Mouse (Mus musculus): ENCODE data around the gene AW011738.
A peak's percentile ranks its signal among the peaks of the same experiment; 100 is the strongest.

AW011738 gene

DNA sequence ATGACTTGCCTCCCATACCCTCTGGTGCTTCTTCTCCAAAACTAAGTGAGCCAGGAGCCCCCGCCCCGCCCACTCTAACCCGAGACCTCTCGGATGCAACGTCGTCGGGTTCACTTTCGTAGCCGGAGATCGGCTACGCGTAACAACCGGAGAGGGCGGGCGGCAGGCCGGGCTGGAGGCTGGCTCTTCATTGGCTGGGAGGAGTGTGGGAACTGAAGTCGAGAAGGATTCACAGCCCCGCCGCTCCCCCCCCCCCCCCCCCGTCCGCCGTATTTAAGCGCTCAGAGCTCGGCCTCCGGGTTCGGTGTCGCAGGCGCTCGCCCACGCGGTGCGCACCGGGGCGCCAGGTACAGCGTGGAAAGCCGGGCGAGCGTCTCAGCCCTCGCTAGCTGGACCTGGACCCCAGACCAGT is at the start of gene AW011738:
AW011738 (plus strand) TSS at position 304 of the 412 bp plus-strand sequence.
- no peak for DNase-seq (ENCODE audit: low spot score)

DNA sequence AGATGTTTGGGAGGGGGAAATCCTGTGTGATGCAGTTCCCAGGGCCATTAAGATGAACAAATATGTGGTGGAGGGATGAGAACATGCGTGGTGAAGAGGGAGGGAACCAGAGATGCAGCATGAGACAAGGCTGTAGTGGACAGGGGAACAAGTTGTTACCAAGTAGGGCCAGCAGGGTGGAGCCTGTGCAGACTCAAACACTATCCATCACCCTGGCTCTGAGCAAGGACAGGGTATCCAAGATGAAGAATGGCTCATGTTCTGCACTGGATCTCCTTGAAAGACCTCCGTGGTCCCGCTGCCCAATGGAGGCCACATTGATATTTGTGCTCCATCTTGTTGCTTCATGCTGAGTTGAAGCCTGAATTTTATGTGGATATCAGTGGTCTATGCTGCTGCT is 48.3 kb upstream of the AW011738 start:
- DNase-seq (ENCODE audit: low spot score): no peak

DNA sequence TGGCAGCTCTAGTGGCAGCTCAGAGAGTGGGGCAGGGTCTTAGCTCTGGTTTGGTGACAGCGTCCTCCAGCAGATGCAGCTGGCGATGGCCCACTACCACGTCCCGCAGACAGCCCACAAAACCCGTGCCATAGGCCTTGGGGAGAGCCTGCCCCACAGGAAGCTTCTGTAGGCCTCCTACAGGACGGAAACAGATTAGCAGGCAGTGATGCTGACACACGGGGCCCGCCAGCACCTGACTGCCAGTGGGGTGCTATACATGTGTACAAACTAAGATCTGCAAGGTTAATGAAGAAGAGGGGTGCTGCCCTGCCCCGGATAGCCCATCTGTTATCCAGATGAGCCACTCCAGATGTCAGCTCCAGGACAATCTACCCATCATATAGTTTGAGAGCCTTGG is 36.6 kb upstream of the AW011738 start:
- DNase-seq (ENCODE audit: low spot score): no peak

DNA sequence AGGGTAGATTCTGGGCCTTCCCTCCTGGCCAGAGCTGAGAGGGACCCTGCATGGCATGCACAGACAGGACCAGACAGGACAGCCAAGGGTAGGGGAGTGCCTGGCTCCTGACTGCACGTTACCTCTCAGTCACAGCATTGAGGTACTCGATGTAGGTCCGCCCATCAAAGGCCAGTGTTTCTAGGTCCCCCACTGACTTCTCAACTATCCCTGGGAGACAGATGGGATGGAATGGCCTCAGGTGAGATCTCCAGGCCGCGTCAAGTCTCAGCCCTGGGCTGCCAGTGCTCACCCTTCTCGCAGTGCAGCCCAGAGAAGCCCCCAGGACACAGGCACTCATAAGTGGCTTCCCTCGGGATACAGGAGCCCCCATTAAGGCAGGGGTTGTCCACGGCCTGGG is 34.5 kb upstream of the AW011738 start:
- DNase-seq (ENCODE audit: low spot score): no peak

DNA sequence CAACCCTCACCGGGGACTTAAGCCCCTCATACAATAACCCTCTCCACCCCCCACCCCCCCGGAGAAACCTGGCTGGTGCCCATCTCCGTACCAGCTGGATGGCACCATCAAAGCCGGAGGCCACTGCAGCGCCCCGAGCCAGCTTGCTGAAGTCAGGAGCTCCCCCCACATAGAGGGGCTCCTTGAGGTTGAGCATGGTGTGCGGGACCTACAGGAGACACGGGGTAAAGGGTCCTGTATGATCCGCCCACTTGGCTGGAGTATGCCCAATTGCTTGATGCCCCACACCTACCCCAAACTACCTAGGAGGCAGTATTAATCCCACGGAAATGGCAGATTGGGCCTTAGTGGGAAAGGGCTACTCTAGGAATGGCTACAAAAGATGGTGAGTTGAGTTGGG is 34.0 kb upstream of the AW011738 start:
- no peak for DNase-seq (ENCODE audit: low spot score)

DNA sequence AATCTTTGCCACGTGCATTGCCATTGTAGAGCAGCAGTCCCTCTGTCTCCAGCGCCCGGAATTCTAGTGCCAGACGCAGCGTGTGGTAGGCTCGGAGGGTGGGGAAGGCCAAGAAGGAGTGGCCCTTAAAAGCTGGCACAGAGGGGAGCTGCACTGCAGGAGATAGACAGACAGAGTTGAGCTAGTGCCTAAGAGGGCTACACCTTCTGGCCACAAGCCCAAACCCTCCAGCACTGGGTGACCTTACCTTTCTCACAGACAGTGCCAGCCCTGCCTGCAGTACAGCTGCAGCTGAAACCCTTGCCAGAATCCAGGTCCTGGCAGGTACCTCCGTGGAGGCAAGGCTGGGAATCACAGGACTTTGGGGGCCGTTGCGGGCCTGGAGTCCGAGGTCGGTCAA is 31.3 kb upstream of the AW011738 start:
- DNase-seq (ENCODE audit: low spot score): no peak

DNA sequence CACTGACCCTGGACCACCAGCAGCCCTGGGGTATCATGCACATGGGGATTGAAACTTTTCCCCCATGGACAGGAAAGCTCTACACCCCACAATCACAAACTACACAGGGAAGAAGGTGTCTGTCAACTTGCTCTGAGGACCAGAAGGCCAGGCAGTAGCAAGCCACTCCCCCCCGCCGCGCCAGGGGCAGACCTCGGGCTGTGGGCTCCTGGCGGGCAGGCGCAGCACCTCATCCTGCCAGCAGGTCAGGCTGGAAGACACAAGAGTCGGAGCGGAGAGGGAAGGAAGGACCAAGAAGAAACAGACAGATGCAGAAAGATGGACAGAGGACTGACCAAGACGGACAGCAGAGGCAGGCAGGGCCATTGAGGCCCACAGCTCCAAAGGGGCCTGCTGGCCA is 25.5 kb upstream of the AW011738 start:
- DNase-seq (ENCODE audit: low spot score): no peak

DNA sequence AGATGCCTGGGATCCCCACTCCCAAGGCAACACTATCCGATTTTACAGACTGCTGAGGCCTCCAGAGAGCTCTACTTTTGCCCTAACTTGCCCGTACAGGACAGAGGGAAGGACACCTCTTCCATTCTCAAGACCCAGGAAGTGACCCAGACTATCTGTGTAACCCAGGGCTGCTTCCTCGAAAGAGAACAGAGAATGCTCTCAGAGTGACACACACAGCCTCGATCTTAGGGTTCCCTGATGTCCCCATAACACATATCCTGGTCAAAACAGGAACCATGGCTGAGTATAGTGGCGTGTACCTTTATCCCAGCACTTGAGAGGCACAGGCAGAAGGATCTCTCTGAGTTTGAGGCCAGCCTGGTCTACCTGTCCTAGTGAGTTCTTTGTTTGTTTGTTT is 19.4 kb upstream of the AW011738 start:
- no peak for DNase-seq (ENCODE audit: low spot score)

DNA sequence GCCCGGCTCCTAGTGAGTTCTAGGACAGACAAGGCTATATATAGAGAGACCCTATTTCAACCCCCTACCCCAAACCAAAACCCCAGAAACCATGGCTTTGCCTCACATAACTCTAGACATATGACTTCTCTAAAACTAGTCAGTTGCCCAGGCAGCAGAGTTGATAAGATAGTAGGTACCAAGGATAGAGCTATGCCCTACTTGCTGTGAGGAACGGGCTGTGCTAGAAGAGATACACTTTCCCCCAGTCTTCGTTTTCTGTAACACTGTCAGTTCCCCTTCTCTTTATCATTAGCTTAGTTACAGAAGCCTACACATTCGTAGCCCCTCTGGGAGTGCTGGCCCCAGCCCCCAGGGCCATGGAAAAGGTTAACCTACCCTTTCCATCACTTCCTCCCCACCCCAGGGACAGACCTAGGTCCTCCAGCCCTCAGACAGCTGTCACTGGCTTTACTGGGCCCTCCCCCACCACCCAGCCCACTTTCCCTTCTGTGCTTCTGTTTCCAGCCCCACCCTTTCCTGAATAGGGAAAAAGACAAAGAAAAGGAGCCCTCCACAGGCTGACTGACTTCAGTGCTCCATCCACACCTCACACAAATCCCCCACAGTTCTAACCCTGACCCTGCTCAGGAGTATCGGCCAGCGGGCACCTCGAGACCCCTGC is 18.7 kb upstream of the AW011738 start:
- DNase-seq (ENCODE audit: low spot score): no peak

DNA sequence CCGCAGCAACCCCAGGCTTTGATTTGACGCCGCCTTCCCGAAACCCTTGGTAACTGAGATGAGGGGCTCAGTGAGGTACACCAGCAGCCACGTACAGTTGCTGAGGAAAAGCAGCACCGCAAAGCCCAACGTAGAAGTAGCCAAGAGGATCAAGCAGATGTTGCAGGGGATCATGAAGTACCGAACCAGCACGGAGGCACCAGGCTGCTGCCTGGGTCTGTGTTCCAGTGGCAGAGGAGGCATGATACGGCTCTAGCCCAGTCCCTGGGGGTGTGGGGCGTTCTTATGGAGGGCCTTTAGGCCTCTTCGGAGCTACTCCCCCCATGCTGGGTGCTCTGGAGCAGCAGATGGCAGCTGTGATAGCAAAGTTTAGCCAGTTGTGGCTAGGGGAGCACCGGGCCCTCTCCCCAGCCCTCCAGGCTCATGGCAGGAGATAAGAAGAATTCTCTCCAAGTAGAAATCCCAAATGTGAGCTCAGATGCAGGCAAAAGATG is 17.6 kb upstream of the AW011738 start:
- no peak for DNase-seq (ENCODE audit: low spot score)

DNA sequence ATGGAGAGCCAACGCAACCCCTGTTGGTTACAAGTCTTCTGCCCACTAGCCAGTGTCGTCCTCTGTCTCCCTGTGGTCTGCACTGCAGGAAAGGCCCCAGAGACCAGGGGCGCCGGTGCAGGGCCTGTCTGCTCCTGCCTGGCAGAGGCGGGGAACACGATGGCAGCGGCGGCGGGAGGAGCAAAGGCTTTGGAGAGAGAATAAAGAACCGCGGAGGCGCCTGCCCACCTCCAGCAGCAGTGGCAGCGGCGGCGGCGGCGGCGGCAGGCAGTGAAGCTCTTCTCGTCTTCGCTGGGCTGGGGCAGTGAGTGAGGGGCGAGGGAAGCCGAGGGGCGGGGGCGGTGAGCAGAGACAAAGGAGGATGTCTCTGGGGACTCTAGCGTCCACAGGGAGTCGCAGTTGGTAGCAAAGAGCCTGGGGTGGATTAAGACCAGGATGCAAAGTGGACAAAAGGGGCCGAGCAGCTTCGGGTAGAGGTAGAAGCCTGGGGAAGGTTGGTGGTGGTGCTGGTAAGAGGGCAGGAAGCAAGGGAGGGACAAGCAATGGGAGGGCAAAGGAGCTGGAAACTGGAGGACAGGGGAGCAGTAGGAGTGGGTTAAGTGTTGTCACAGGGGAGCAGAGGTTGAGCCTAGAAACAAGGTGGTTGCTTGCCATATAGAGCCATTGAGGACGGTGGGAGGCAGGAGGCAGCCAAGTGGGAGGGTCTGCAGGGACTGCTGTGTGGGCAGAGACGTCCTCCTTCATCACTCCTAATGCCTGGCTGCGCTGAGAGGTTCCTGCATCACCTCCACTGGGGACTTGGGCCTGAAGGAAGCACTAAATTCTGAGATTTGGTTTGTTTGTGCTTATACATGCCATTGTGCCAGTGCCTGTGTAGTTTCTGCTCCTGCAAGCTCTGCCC is 16.9 kb upstream of the AW011738 start:
- no peak for DNase-seq (ENCODE audit: low spot score)

DNA sequence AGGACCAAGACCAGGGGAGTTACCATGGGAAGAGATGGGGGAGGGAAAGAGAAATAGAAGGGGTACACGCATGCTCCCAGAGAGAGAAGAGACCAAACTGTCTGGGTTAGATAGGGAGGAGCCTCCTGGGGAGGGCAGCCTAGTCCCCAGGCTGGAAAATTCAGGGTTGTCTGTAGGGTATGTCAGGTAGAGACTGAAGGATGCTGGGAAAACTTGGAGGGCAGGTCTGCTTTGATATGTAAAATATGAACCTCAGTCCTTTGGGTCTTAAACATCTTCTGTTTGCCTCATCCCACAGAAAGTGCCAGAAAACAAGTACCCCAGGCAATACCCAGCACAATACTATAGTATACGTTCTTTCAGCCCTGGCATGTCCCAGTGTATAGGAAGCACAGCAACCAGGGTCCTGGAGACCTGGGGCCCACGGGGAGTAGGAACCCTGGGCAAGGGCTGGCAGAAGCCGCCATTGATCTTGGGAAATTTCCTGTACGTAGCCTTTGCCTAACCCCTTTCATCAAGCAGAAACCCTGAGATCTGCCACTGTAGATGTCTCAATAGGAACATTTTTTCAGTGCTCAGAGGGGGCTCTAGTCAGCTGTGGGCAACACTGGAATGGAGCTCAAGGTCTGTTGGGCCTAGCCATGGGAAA is 14.8 kb upstream of the AW011738 start:
- DNase-seq (ENCODE audit: low spot score): no peak

DNA sequence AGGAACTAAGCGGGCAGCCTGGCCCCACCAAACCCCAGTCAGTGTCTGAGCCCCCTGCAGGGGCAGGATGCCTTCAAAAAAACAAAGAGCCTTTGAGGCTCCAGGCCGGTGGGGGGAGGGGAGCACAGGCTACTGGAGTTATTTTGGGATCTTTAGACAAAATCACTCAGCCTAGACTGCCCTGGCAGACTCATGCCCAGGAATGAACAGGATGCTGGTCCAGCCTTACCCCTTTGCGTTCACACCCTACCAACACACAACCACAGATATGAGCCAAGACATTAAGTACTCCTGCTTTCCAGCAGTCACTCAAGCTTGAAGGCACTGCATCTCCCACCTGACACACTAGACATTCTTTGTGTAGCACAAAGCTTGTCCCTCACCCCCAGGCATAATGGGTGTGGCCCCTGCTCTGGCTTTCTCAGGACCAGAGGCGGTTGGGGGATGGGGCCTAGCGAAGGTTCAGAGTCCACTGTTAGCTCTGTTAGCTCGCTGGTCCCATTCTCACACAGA is 14.2 kb upstream of the AW011738 start:
- no peak for DNase-seq (ENCODE audit: low spot score)

DNA sequence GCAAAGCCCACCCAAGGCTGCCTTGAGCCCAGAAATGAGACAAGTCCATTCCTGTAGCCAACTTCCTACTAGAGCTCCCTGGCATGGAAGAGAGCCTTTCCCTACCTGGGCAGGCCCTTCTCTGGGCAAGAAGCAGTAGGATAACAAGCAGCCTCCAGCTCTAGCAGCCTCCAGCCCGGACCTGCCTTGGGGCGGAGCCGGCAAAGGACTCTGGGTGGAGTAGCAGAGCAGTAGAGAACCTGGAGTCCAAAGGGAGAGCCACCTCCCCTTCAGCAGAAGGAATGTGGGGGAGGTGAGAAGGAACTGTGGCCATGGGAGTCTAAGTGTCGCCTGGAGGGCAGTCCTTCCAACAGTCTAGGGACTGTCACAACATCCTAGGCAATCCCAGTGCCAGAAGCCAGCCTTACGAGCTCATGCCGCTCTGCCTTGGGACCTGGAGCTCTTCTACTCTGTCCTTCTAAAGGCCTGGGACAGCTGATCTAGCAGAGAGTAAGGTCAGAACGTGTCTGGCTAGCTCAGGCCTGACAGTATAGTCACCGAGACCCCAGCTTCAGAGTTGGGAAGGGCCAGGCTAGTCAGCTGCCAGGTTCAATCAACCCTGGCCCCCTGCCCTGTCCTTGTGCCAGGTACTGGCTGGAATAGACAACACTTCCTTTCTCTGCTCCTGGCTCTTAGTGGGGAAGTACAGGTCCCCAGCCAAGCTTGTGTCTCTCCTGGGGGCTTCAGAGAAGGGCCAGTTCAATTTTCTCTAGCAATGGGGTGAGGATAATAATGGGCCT is 10.5 kb upstream of the AW011738 start:
- no peak for DNase-seq (ENCODE audit: low spot score)

DNA sequence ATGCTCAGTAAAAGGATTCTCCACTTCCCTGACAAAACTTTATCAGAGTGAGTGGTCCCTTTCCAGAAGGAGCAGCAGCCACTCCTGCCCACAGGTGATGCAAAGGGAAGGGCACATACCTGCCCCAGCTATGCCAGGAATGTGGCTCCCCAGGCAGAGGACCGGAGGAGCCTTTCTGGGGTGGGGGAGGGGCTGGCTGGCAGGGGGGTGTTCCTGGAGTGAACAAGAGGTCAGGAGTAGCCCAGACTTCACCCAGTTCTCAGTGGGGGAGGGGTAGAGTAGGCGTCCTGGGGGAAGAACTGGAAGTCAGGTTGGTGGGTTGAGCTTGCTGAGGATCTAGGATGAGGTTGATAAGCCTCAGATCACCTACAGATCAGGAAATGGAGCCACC is 9.9 kb upstream of the AW011738 start:
- no peak for DNase-seq (ENCODE audit: low spot score)

DNA sequence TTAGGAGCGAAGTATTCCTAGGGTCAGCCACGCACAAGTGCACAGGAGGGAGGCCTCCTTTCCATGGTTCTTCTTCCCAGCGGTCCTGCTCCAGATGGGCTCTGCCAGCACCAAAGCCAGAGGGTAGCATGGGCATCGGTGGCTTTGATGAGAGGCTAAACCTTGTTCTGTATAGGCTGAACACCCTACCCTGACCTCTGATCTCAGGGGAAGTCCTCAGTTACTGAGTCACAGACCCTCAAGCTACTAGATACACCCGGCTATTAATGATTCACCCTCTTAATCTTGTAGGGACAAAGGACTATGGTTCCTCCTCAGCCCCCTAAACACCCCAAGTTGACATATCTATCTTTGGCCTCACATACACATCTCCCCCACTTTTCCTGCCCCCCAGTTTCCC is 9.2 kb upstream of the AW011738 start:
- DNase-seq (ENCODE audit: low spot score): no peak

DNA sequence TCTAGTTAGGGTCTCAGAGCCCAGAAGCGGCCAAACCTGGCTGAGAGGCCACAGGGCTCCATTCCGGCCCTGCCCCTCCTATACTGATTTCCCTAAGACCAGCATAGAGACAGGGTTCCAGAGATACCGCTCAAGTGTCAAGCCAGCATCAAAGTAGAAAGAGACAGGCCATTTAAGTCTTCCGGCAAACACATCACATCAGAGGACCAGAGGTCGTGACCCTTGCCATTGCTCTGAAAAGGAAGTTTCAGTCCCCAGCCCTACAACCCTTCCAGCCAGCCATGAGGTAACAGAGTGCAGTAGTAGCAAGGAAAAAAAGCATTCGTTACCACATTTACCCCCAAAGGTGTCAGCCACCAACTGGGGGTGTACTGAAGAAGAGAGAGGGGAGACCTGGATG is 8.8 kb upstream of the AW011738 start:
- DNase-seq (ENCODE audit: low spot score): no peak

DNA sequence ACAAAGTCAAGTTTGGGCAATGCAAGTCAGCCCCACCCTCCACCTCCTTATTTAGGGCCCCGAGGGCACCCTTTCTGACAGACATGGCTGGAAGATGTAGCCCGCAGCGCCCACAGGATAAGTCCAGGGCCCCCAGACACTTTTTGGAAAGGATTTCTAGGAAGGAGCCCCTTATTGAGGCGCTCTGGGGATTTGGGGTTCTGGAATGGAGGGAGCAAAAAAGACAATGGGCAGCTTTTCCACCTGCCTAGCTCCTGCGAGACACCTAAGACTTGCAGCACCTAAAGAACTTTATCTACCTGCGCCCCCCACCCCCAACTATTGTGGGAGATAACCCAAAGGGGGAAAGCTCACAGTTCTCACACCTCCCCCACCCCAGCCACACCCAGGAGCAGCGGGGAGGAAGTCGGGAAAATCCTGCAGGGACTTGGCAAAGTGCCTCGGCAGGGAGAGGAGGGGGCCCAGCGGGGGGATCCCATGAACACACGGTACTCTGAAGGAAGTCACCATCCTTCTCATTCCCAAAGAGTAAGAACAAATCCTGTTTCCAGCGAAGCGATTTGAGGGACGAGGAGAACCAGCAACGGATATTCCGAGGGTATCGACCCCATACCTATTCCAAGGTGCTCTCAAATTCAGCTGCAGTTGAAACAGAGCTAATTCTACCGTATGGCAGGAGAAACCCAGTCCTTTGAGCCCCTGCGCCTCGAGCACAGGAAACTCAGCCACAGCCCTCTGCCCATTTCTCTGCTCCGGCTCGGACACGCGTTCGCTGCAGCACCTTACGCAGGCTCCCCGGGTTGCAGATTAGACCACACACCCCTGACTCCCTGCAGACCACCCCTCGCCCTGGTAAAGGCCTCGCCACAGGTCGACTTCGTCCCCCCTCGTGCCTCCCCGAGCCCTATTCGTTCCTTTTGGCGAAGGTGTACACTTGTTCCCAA is 6.9 kb upstream of the AW011738 start:
- DNase-seq (ENCODE audit: low spot score): peak; percentile 42

DNA sequence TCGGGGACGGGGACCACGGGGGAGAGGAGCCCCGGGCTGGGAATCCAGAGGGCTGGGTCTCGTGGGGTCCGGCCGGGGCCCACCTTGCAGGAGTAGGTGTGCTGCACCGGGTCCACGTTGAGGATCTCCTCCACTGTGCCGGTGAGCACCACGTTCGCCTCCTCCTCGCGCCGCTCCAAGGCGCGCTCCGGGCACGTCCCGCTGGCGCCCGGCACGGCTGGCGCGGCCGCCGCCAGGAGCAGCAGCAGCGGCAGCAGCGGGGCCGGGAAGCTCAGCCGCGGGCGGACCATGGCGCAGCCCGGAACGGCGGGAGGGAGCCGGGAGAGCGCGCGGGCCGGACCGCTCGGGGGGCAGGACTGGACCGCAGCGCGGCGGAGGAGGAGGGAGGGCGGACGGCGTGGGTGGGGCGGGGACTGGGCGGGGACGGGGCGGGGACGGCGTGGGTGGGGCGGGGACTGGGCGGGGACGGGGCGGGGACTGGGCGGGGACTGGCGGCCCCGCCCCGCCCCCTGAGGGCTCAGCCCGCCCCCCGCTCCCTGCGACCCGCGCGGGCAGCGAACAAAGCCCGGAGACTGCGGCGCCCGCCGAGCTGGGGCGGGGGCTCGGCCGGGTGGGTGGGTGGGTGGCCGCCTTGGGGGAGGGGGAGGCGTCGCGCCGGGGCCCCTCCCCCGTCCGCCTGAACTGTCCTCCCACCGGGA is 5.8 kb upstream of the AW011738 start, which contains the start of gene Agrn:
Agrn (minus strand) TSS at position 358 of the 698 bp plus-strand sequence.
- DNase-seq (ENCODE audit: low spot score): peak; percentile 79

DNA sequence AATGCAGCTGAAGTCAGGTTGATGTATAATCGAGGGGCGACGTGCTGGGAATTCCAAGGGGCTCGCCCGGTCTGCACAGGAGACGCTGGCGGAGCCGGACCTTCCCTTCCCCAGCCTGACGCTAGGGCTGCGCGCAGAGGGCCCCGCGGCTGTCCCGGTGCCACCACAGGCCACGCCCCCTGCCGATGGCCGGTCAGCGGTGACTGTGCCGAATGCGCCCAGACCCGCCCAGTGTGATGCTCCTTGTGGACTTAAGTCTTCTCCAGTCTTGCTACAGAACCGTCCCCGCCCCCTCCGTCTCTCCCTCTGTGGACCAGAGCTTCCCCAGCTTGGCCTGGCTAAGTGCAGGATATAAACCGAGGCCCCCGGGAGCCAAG is 5.3 kb upstream of the AW011738 start:
- peak; percentile 76 for DNase-seq (ENCODE audit: low spot score)
